Mouse (Mus musculus) adrenal gland, adult 8-10 months (tissue): ENCODE data around the gene Gemin4. TPM values are rescaled to one million over a fixed set of nuclear protein-coding genes. Genes with fewer than 3 reads are reported as not detected.

ENCODE experiments used
- total RNA-seq, 4 experiments: library from RNA; stranded (reverse); gene quantifications; 2 replicates each; pipeline ENCODE4 v1.2.4; 2022

Gene Gemin4
- total RNA-seq, 4 experiments from 2014 or later: 8.9 to 13.9 (median 10.9) TPM

Other genes starting within 250 kb of the Gemin4 start
- gene 1700016K19Rik, start 217.8 kb downstream of the Gemin4 start, total RNA-seq: not detected
- gene Rflnb, start 189.9 kb downstream of the Gemin4 start, total RNA-seq: 10 to 100 TPM; 11.0 to 28.9 (median 16.0) TPM
- 10 to 100 TPM; 53.9 to 64.1 (median 55.8) TPM for gene Vps53, start 38.0 kb downstream of the Gemin4 start, total RNA-seq
- gene Fam57a, start 38.0 kb downstream of the Gemin4 start, total RNA-seq: 1 to 10 TPM; 4.4 to 7.7 (median 5.7) TPM
- gene Dbil5, start 56 bp downstream of the Gemin4 start, total RNA-seq: under 1 TPM in 1 of 4 experiments, not detected in 3; 0.46 TPM
- 10 to 100 TPM; 18.3 to 23.6 (median 20.1) TPM for gene Mrm3, start 26.1 kb upstream of the Gemin4 start, total RNA-seq
- 100 to 1,000 TPM in 1 of 4 experiments, 10 to 100 TPM in 3; 89.4 to 107 (median 93.5) TPM for gene Glod4, start 26.1 kb upstream of the Gemin4 start, total RNA-seq
- 10 to 100 TPM; 33.5 to 43.6 (median 40.8) TPM for gene Nxn, start 181.5 kb upstream of the Gemin4 start, total RNA-seq
- gene Timm22, start 189.3 kb upstream of the Gemin4 start, total RNA-seq: 10 to 100 TPM; 47.6 to 64.2 (median 56.4) TPM